Mouse (Mus musculus) brain, adult 2 months (tissue): ENCODE measurements at regions not wholly inside any gene's neighbourhood (a gene's known extent, or its start where the extent isn't known, plus 50 kb on each side); places are given as distances from the start of the nearest gene placed in this dataset.

Source experiments
- DNase-seq: peaks from one replicate; pipeline ENCODE4 v3.0.0; 2011; ENCODE audit warnings: low read depth, low spot score

GRCm38 (mm10) chr1:89382021-89382420 is 72.6 kb upstream of the Agap1 start:
- DNase-seq: peak; percentile 80

GRCm38 (mm10) chr1:89385111-89385510 is 69.5 kb upstream of the Agap1 start:
- no peak for DNase-seq

GRCm38 (mm10) chr1:89392711-89393110 is 61.9 kb upstream of the Agap1 start:
- DNase-seq: no peak

GRCm38 (mm10) chr1:89394471-89394870 is 60.1 kb upstream of the Agap1 start:
- no peak for DNase-seq

- DNase-seq: peak; percentile 79
Measured at GRCm38 (mm10) chr1:89400734-89401202, 53.8 kb upstream of the Agap1 start.

- DNase-seq: no peak
Measured at GRCm38 (mm10) chr1:89402513-89403210, 51.9 kb upstream of the Agap1 start.

- no peak for DNase-seq
Measured at GRCm38 (mm10) chr1:89403551-89404050, 51.0 kb upstream of the Agap1 start.
